In the genomic region with DNA sequence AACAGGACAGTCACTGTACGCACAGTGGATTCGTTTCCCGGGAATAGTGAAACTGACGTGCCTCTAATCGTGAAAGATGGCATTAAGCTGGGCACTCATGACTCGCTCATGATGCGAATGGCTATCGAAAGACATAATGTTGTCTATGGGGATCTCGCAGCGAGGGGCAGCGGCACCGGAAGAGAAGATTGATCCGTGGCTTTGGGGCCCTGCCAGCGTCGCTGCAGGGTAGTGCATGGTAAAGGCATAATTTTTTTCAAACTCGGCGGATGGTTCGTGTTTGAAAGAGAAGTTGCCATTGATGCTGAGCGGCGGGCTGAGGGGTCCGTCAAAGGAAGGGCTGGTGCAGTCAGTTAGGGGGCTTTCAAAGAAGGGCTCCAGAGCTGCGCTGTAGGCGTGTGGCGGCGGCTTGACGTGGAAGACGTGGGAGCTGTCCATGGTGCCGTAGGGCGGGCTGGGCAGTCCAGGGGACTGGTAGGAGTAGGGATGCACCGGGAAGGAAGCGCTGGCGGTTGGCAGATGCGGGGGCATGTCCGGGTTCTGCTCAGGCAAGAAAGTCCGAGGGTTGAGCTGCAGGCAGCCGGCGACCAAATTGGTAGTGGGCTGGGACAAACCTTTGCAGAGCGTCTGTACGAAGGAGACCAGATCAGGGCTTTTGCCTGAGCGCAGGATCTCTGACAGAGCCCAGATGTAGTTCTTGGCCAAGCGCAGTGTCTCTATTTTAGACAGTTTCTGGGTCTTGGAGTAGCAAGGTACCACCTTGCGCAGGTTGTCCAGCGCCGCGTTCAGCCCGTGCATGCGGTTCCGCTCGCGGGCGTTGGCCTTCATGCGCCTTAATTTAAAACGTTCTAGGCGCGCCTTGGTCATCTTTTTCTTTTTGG, we compare ENCODE assay signal across 8 mouse cellular contexts. TPM values are rescaled to one million over a fixed set of nuclear protein-coding genes. Genes with fewer than 3 reads are reported as not detected.
A peak's percentile ranks its signal among the peaks of the same experiment; 100 is the strongest.
DNase-seq lines count a peak whose midpoint lies in the region; ATAC-seq lines count a peak whose summit lies in the region.

No protein-coding gene starts in this region.

- H3K4me2 ChIP-seq in forebrain, embryonic 13.5 days, result peak overlapping the region; percentile 71

- peaks cover 62% of the 10 kb centered on the region for H3K27me3 ChIP-seq in forebrain, embryonic 13.5 days
- H3K27me3 ChIP-seq in hindbrain, embryonic 10.5 days (ENCODE audit: insufficient read depth, poor library complexity, severe bottlenecking), result peaks cover 79% of the 10 kb centered on the region

- peak overlapping the region; percentile 48 for H3K4me3 ChIP-seq in forebrain, embryonic 13.5 days
- peak overlapping the region; percentile 48 for H3K4me3 ChIP-seq in hindbrain, embryonic 10.5 days

- 0 out of 2 replicates have a peak, but pooled peaks have one; percentile 8 for ATAC-seq in cerebellum, adult (ENCODE audit: insufficient number of reproducible peaks, low FRiP score, low TSS enrichment)
- peak; percentile 41; the same call in 1 of the 2 replicates for ATAC-seq in forebrain, embryonic 13.5 days

- peak; percentile 64 for DNase-seq in NIH3T3 (ENCODE audit: low read depth)
- peak; percentile 87 for DNase-seq in hindbrain, embryonic 10.5 days (ENCODE audit: low spot score)
- DNase-seq in layer of hippocampus, postnatal 36 days, result peak; percentile 63 to 65
- DNase-seq in lung, postnatal 14 days, result peak; percentile 80
- peak; percentile 82 for DNase-seq in ovary, postnatal 36 days (ENCODE audit: low spot score)
- DNase-seq in urinary bladder, postnatal 25 days (ENCODE audit: low spot score), result peak; percentile 71

- WGBS in forebrain, embryonic 13.5 days, result 2% methylated on average over 55 of the region's 55 CpGs
- WGBS in hindbrain, embryonic 10.5 days, result 2% methylated on average over 55 of the region's 55 CpGs

- peak overlapping the region; percentile 80 for H3K27ac ChIP-seq in forebrain, embryonic 13.5 days
- H3K27ac ChIP-seq in hindbrain, embryonic 10.5 days, result peak overlapping the region; percentile 81

- peaks cover 39% of the 10 kb centered on the region for H3K4me1 ChIP-seq in forebrain, embryonic 13.5 days
- H3K4me1 ChIP-seq in hindbrain, embryonic 10.5 days (replicated peaks), result peaks cover 50% of the 10 kb centered on the region

- H3K36me3 ChIP-seq in forebrain, embryonic 13.5 days (ENCODE audit: poor library complexity, severe bottlenecking), result no peaks in the 10 kb centered on the region
- H3K36me3 ChIP-seq in hindbrain, embryonic 10.5 days, result no peaks in the 10 kb centered on the region

- no peaks in the 10 kb centered on the region for H3K9me3 ChIP-seq in forebrain, embryonic 13.5 days (replicated peaks)
- no peaks in the 10 kb centered on the region for H3K9me3 ChIP-seq in hindbrain, embryonic 10.5 days

- H3K9ac ChIP-seq in forebrain, embryonic 13.5 days, result peak overlapping the region; percentile 67

RNA-seq across cellular contexts. Expression of a gene that starts 2.4 kb away (rescaled TPM):
- 48.8 and 52.5 TPM in 2 replicates for polyA plus RNA-seq in forebrain, embryonic 13.5 days (2015; fragmentation: Nextera tagmentation; extraction: Ambion mirVana)
- polyA plus RNA-seq in hindbrain, embryonic 10.5 days (2016; fragmentation: Nextera tagmentation; extraction: Ambion mirVana), result 20.9 and 52.9 TPM in 2 replicates
- total RNA-seq in layer of hippocampus, postnatal 36 days (2021), result 10 to 100 TPM; 33.0 to 33.9 TPM

RNA-seq across cellular contexts. Expression of a gene that starts 2.4 kb away (rescaled TPM):
- 1.7 and 2.4 TPM in 2 replicates for polyA plus RNA-seq in forebrain, embryonic 13.5 days (2015; fragmentation: Nextera tagmentation; extraction: Ambion mirVana)
- 1.8 and 6.6 TPM in 2 replicates for polyA plus RNA-seq in hindbrain, embryonic 10.5 days (2016; fragmentation: Nextera tagmentation; extraction: Ambion mirVana)
- total RNA-seq in layer of hippocampus, postnatal 36 days (2021), result 1 to 10 TPM; 6.1 to 7.3 TPM

Comparison
In these comparisons a context has a peak if more than half of its experiments do, and no peak if none do; other contexts are left out.
1. Peak in every context shown above with its lines: DNase-seq, ATAC-seq, H3K4me3 ChIP-seq and H3K27ac ChIP-seq.